Mouse (Mus musculus): ENCODE measurements around the gene Lrrn1. TPM values are rescaled to one million over a fixed set of nuclear protein-coding genes. Genes with fewer than 3 reads are reported as not detected.

The Lrrn1 gene
- total and polyA plus RNA-seq, 3 experiments, result not detected

DNA sequence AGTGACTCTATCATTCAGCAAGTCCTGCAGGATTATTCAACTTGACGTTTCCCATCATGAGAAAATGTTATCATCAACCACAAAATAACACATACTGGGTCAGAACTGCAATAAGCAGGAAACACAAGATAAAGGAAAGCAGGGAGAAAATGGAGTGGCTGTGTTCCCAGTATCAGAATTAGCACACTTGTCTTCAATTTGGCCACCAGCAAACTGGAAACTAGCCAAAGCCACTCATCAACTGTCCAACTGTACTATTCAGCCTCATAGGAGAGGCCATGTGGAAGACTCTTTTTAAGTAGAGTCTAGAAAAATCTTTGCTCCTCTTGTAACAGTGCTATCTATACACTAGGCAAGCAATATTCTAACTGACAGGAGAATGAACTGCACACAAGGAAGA, 84.7 kb downstream of the Lrrn1 start:
- no peak overlapping the region for H3K4me2 ChIP-seq (ENCODE audit: insufficient read depth, low read depth, poor library complexity, severe bottlenecking)
- TF ChIP-seq MAZ (IDR thresholded peaks at IDR 0.05; ENCODE audit: low read depth, low read length), result no peak
- TF ChIP-seq TBP (conservative IDR thresholded peaks at IDR 0.05; ENCODE audit: low read depth, low read length), result no peak
- no peak for TF ChIP-seq HCFC1 (IDR thresholded peaks at IDR 0.05; ENCODE audit: low read depth, low read length)
- no peak for TF ChIP-seq MXI1 (IDR thresholded peaks at IDR 0.05; ENCODE audit: low read depth, low read length)
- TF ChIP-seq MYC (IDR thresholded peaks at IDR 0.05; ENCODE audit: low read depth, low read length), result no peak
- TF ChIP-seq POLR2AphosphoS2 (IDR thresholded peaks at IDR 0.05; ENCODE audit: low read depth, low read length), result no peak
- no peak for TF ChIP-seq MEF2A (IDR thresholded peaks at IDR 0.05; ENCODE audit: borderline replicate concordance, low read depth, low read length)
- TF ChIP-seq EP300 (IDR thresholded peaks at IDR 0.05; ENCODE audit: low read length), result no peak
- TF ChIP-seq SIN3A (IDR thresholded peaks at IDR 0.05; ENCODE audit: low read length), result no peak
- no peak for TF ChIP-seq JUN (IDR thresholded peaks at IDR 0.05; ENCODE audit: insufficient read depth, low read depth, low read length)
- no peak for TF ChIP-seq IRF4 (IDR thresholded peaks at IDR 0.05; ENCODE audit: low read depth, low read length)
- DNase-seq (ENCODE audit: extremely low read depth), result no peak
- no peaks in the 10 kb centered on the region for H3K9me3 ChIP-seq (replicated peaks; ENCODE audit: low read length)
- in situ Hi-C loops (cut with MboI; ENCODE audit: low pct_ligation_motif_present, low pct_unique_long_range_greater_than_20kb, low sequenced_read_pairs), result no loop called here
- H3K4me1 ChIP-seq (ENCODE audit: control insufficient read depth in 1 of 2, insufficient read depth in 2 of 2), result no peaks in the 10 kb centered on the region
- no peak overlapping the region for H3K4me3 ChIP-seq (replicated peaks in 1 of 3; ENCODE audit: low read depth in 2 of 3, low read length in 2 of 3, poor library complexity in 1 of 3)
- no peaks in the 10 kb centered on the region for H3K79me2 ChIP-seq (replicated peaks; ENCODE audit: control insufficient read depth, extremely low read depth, insufficient read depth, poor library complexity, severe bottlenecking)
- dilution Hi-C loops (cut with MboI; ENCODE audit: extremely low pct_ligation_motif_present, extremely low pct_unique_long_range_greater_than_20kb, low sequenced_read_pairs), result no loop called here
- H3K36me3 ChIP-seq (replicated peaks in 1 of 2; ENCODE audit: control insufficient read depth in 1 of 2, insufficient read depth in 1 of 2, low read length in 1 of 2), result no peaks in the 10 kb centered on the region
- no peak overlapping the region for H3K9ac ChIP-seq (ENCODE audit: insufficient read depth, low read depth)
- H3K27me3 ChIP-seq (replicated peaks), result peaks cover 3% of the 10 kb centered on the region
- H3K27ac ChIP-seq (ENCODE audit: insufficient read depth, low read depth), result no peak overlapping the region

Measured in CH12.LX (cell line).